Mouse (Mus musculus) CD4-positive naive resting alpha-beta T cell, adult 57 days (primary cell): Measurements from ENCODE around the gene Olfr1097. TPM values are rescaled to one million over a fixed set of nuclear protein-coding genes. Genes with fewer than 3 reads are reported as not detected.

Experiments used
- total RNA-seq: library from RNA; stranded (reverse); gene quantifications from one replicate; pipeline ENCODE4 v1.2.4, GENCODE M21; 2023

Gene Olfr1097
- not detected for total RNA-seq

DNA sequence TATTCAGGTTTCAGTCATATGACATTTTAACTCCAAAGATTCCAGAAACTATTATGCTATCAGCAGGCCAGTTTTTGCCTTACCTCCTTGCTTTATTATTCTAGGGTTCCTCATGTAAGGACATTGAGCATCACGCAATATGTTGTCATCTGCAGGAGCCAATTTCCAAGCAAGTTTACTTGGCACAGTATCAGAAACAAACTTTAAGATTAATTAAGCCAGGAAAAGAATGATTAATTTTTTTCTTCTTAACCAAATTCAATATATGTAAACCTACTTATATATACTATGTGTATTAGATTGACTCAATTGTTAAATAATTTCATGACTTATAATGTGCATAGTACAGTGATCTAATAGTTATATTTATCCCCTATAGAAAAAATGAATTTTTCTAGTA is at the start of gene Olfr1097:
Olfr1097 (minus strand) TSS at position 101 of the 400 bp plus-strand sequence.

DNA sequence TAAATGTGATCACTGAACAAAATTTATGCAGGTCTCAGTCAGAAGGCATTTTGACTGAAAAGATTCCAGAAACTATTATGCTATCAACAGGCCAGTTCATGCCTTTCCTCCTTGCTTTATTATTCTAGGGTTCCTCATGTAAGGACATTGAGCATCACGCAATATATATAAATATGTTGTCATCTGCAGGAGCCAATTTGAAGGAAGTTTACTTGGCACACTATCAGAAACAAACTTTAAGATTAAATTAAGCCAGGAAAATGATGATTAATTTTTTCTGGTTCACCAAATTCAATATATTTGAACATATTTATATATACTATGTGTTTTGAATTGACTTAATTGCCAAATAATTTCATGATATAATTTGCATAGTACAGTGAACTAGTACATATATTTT is 32.4 kb upstream of the Olfr1097 start, which contains the start of gene Olfr1098:
Olfr1098 (minus strand) TSS at position 101 of the 400 bp plus-strand sequence.

DNA sequence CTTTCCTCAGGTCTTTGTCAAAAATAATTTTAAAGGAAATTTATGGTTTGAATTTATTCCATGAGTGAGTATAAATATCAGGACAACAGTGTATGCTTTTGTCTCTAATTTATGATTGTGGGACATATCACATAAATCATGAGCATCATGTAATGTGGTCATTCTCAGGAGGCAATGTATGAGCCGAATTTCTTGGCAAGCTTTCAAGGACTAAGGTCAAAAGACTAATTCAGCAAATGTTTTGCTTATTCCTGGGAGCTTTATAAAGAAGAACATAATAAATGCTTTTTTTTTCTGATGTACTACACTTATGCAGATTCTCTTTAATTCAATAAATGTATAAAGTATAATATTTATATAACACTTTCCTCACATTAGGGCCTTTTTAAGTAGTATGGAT is 17.3 kb downstream of the Olfr1097 start, which contains the start of gene Gm13723:
Gm13723 (minus strand) TSS at position 101 of the 400 bp plus-strand sequence.

DNA sequence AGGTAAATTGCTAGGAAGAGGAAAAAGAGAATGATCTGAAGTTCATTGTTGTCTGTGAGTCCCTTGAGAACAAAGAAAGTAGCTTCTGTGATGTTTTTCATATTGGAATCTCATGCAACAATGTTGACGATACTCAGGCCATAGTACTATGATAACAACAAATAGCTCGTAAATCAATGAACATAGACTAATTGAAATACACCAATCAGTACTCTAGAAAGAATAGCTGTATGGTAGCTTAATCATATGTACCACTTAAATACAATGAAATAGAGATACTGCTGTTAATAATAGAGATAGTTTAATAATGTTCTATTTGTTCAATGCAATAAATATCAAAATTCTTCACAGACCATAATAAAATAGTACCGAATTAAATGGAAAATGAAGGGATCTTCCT is 40.4 kb downstream of the Olfr1097 start, which contains the start of gene Olfr1095:
Olfr1095 (minus strand) TSS at position 101 of the 400 bp plus-strand sequence.

Other genes starting within 250 kb of the Olfr1097 start
- not detected for gene Olfr1085, start 230.2 kb downstream of the Olfr1097 start, total RNA-seq
- not detected for gene Olfr1086, start 212.1 kb downstream of the Olfr1097 start, total RNA-seq
- not detected for gene Olfr1087, start 193.8 kb downstream of the Olfr1097 start, total RNA-seq
- gene Olfr1089, start 158.5 kb downstream of the Olfr1097 start, total RNA-seq, result not detected
- gene Olfr1090, start 133.2 kb downstream of the Olfr1097 start, total RNA-seq, result not detected
- gene Olfr1093, start 109.7 kb downstream of the Olfr1097 start, total RNA-seq, result not detected
- not detected for gene Olfr141, start 82.2 kb downstream of the Olfr1097 start, total RNA-seq
- not detected for gene Olfr1094, start 67.6 kb downstream of the Olfr1097 start, total RNA-seq
- not detected for gene Olfr1095, start 40.5 kb downstream of the Olfr1097 start, total RNA-seq
- not detected for gene Gm13723, start 17.4 kb downstream of the Olfr1097 start, total RNA-seq
- not detected for gene Olfr1098, start 32.3 kb upstream of the Olfr1097 start, total RNA-seq
- gene Olfr1099, start 68.5 kb upstream of the Olfr1097 start, total RNA-seq, result not detected
- gene Olfr1100, start 87.7 kb upstream of the Olfr1097 start, total RNA-seq, result not detected
- gene Olfr1101, start 99.0 kb upstream of the Olfr1097 start, total RNA-seq, result not detected
- not detected for gene Olfr1102, start 106.2 kb upstream of the Olfr1097 start, total RNA-seq
- gene Olfr1104, start 134.9 kb upstream of the Olfr1097 start, total RNA-seq, result not detected
- gene Olfr1105, start 144.3 kb upstream of the Olfr1097 start, total RNA-seq, result not detected
- not detected for gene Olfr1106, start 160.1 kb upstream of the Olfr1097 start, total RNA-seq
- not detected for gene Olfr1107, start 183.6 kb upstream of the Olfr1097 start, total RNA-seq
- not detected for gene Olfr1109, start 203.8 kb upstream of the Olfr1097 start, total RNA-seq
- gene Olfr259, start 222.4 kb upstream of the Olfr1097 start, total RNA-seq, result not detected
- not detected for gene Olfr1110, start 248.1 kb upstream of the Olfr1097 start, total RNA-seq